Mouse (Mus musculus) adrenal gland, adult 18-20 months (tissue): ENCODE data around the gene Spty2d1. TPM values are rescaled to one million over a fixed set of nuclear protein-coding genes. Genes with fewer than 3 reads are reported as not detected.
"Not testable (repeated sequence)": the region's sequence is repeated elsewhere in the genome, so short reads cannot be mapped to it uniquely, and the experiment has no call there.

ENCODE experiments used
- DNase-seq, 2 experiments: peaks; one replicate each; pipeline ENCODE4 v3.0.0; 2021 to 2022; ENCODE audit warnings: low spot score in 2 of 2
- total RNA-seq, 2 experiments: library from RNA; stranded (reverse); gene quantifications; 1 replicate in 1 of 2; 2 replicates in 1 of 2; pipeline ENCODE4 v1.2.3; 2021

Gene Spty2d1
- total RNA-seq, 2 experiments from 2014 or later, result 19.2 to 20.0 TPM

DNA sequence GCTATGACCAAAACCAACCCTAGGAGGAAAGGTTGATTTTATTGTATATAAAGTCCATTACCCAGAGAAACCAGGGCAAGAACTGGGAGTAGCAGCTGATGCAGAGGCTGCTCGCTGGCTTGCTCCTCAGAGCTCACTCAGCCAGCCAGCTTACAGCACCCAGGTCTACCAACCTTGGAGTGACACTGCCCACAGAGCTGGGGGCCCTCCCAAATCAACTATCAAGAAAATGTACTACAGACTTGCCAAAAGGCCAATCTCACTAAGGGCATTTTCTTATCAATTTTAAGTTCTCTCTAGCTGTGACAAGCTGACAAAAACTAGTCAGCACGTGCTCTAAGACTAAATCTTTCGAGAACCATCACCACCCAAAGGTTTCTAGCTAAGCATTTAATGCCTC is 12.7 kb downstream of the Spty2d1 start:
- DNase-seq, result no peak

GRCm38 (mm10) chr7:46993079-46993478 is 15.1 kb downstream of the Spty2d1 start:
- DNase-seq, result no peak

- DNase-seq, result not testable (repeated sequence)
These were observed 18.8 kb downstream of the Spty2d1 start for GRCm38 (mm10) chr7:46989387-46989786.

GRCm38 (mm10) chr7:46987073-46987472 is 21.1 kb downstream of the Spty2d1 start:
- no peak for DNase-seq

GRCm38 (mm10) chr7:46986646-46987045 is 21.6 kb downstream of the Spty2d1 start:
- no peak for DNase-seq

DNA sequence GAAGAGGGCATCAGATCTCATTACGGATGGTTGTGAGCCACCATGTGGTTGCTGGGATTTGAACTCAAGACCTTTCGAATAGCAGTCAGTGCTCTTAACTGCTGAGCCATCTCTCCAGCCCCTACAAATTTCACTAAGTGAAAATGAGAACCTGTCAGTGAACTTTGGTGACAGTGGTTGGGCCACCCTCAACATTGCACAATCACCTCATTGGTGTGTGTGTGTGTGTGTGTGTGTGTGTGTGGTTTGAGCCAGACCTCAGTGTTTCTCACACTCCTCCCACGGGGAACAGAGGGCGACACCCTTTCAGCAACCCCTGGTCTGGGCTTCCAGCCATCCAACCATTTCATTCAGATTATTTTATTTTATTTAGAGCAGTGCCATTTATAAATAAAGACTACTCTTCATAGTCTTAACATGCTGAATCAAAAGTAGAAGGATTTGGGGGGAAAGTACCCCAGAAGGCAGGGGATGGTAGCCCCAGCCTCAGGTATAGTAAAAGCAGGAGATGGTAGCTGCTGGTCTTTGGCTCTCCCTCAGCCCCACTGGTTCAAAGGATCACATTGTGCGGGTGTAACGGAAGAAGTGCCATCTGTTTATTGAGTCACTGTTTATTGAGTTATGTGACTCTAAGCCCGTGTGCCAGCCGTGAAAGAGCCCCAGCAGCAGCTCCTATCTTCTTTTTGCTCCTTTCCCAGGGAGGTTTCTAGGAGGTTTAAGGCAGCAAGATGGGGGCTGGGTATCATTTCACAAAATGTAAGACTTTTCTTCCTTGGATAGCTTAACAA is 22.3 kb downstream of the Spty2d1 start:
- no peak for DNase-seq

- no peak for DNase-seq
These were observed 24.9 kb downstream of the Spty2d1 start, which contains the start of gene Gm9999 for GRCm38 (mm10) chr7:46983280-46983679. TSS of gene Gm9999 (plus strand) at chr7:46983580.

GRCm38 (mm10) chr7:46975456-46975855 is 32.8 kb downstream of the Spty2d1 start:
- DNase-seq, result no peak

- no peak for DNase-seq
These were observed 33.6 kb downstream of the Spty2d1 start for GRCm38 (mm10) chr7:46974648-46975047.

GRCm38 (mm10) chr7:46969898-46970297 is 38.3 kb downstream of the Spty2d1 start:
- DNase-seq, result no peak

GRCm38 (mm10) chr7:46964070-46964469 is 44.1 kb downstream of the Spty2d1 start:
- no peak for DNase-seq

GRCm38 (mm10) chr7:46962806-46963618 is 45.2 kb downstream of the Spty2d1 start:
- DNase-seq, result peak; percentile 52 to 58

- DNase-seq, result no peak
These were observed 46.1 kb downstream of the Spty2d1 start for GRCm38 (mm10) chr7:46962132-46962531.

GRCm38 (mm10) chr7:46960991-46961390 is 47.2 kb downstream of the Spty2d1 start:
- DNase-seq, result no peak

DNA sequence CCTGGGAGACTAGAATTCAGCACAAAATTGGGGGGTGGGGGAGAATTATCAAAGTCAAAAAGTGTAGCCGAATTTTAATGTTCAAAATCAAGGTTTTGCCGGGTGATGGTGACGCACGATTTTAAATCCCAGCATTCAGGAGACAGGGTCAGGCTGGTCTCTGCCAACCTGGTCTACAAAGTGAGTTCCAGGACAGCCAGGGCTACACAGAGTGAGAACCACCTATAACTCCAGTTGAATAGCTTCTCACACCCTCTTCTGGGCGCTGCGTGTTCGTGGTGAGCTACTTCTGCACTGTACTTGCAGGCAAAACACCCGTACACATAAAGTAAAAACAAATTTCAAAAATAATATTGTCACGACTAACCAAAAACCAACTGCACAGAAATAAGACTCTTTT is 49.4 kb downstream of the Spty2d1 start:
- no peak for DNase-seq

DNA sequence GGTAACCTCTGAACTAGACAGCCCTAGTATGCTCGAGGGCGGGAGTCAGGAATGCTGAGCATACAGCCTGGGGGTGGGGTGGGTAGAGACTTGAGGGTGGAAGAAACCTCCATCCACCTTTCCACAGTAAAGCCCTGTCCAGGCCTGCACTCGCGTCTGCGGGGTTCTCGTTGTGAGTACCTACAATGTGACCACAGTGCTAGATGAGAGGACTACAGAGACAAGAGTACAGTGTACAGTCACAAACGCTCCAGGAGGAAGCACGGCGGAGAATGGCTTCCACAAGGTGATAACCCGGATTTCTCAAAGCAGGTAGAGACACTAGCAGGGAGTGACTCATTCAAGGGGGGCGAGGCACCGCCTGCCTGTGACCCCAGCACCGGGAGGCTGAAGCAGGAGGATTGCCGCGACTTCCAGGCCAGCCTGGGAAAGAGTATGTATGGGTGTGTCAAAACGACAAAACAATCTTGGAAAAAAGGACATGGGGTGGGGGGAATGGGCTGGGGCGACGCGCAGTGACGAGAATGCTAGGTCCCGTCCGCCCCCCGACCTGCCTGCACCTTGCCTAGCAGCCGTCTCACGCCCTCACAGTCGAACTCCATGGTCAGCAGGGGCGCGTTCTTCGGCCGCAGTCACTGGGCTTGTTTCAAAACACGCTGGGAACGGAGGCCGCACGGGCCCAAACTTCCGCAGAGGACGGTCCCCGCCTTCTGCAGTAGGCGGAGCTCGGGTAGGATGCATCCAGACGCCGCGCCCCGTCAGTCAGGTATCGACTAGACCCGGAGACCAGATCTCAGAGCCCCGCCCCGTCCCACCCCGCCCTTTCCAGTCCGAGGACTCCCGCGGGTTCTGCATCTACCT is 50.1 kb downstream of the Spty2d1 start, which contains the start of gene Uevld:
Gene Uevld (minus strand): TSS at position 697 of the 861 bp plus-strand sequence.
- peak; percentile 95 to 96 for DNase-seq

Other genes starting within 250 kb of the Spty2d1 start
- 10 to 100 TPM; 23.9 to 26.5 TPM for gene Hps5, start 212.3 kb downstream of the Spty2d1 start, total RNA-seq
- 10 to 100 TPM; 37.6 to 40.3 TPM for gene Gtf2h1, start 212.3 kb downstream of the Spty2d1 start, total RNA-seq
- 100 to 1,000 TPM; 439 to 878 TPM for gene Ldha, start 166.9 kb downstream of the Spty2d1 start, total RNA-seq
- not detected for gene Ldhc, start 147.2 kb downstream of the Spty2d1 start, total RNA-seq
- gene Tsg101, start 88.4 kb downstream of the Spty2d1 start, total RNA-seq, result 10 to 100 TPM; 70.4 to 81.2 TPM
- gene Uevld, start 49.9 kb downstream of the Spty2d1 start, total RNA-seq, result 10 to 100 TPM; 16.3 to 17.4 TPM
- gene Gm9999, start 24.8 kb downstream of the Spty2d1 start, total RNA-seq, result not detected
- gene Tmem86a, start 42.2 kb upstream of the Spty2d1 start, total RNA-seq, result 10 to 100 TPM; 18.6 to 22.3 TPM
- gene Ptpn5, start 125.3 kb upstream of the Spty2d1 start, total RNA-seq, result 1 to 10 TPM in 1 of 2 experiments, under 1 TPM in 1; 0.13 to 1.4 TPM
- not detected for gene Mrgpra6, start 196.5 kb upstream of the Spty2d1 start, total RNA-seq
- not detected for gene Mrgpra9, start 244.4 kb upstream of the Spty2d1 start, total RNA-seq